Mouse (Mus musculus) MEL (cell line): ENCODE data around the gene Krt7. TPM values are rescaled to one million over a fixed set of nuclear protein-coding genes. Genes with fewer than 3 reads are reported as not detected.
A peak's percentile ranks its signal among the peaks of the same experiment; 100 is the strongest.

ENCODE experiments used
- DNase-seq: peaks from one replicate; pipeline ENCODE4 v3.0.0; 2011; ENCODE audit warnings: low read depth, low spot score
- H3K27ac ChIP-seq: 2 replicates; pipeline ENCODE4 v1.5.1; 2012; ENCODE audit warnings: low read depth, mild to moderate bottlenecking, control low read depth, low read length, moderate library complexity; ENCODE audit not compliant: control insufficient read depth
- H3K27me3 ChIP-seq, 2 experiments: fragments of 150-350 bp in 1 of 2; sonication (generic) in 1 of 2; 2 replicates each; pipeline ENCODE4 v1.6.1; 2012; ENCODE audit warnings: low read length in 2 of 2, mild to moderate bottlenecking in 2 of 2, improper control_type of control experiment in 1 of 2, moderate library complexity in 1 of 2; ENCODE audit not compliant: insufficient read depth in 2 of 2, control insufficient read depth in 1 of 2
- H3K36me3 ChIP-seq, 2 experiments: 2 replicates each; pipeline ENCODE4 v1.6.1; 2012 to 2014; ENCODE audit warnings: low read length in 2 of 2, improper control_type of control experiment in 1 of 2, inconsistent platforms in 1 of 2, mild to moderate bottlenecking in 1 of 2; ENCODE audit not compliant: insufficient read depth in 2 of 2, control insufficient read depth in 1 of 2
- H3K4me1 ChIP-seq, 2 experiments: fragments of 150-350 bp in 1 of 2; sonication (generic) in 1 of 2; 2 replicates each; pipeline ENCODE4 v1.6.1; 2012; ENCODE audit warnings: low read length in 2 of 2, improper control_type of control experiment in 1 of 2, mild to moderate bottlenecking in 1 of 2; ENCODE audit not compliant: insufficient read depth in 2 of 2, control insufficient read depth in 1 of 2
- H3K4me3 ChIP-seq, 2 experiments: fragments of 150-350 bp in 1 of 2; sonication (generic) in 1 of 2; 2 replicates each; pipeline ENCODE4 v1.5.1; 2012; ENCODE audit warnings: low read depth in 2 of 2, low read length in 2 of 2, mild to moderate bottlenecking in 2 of 2, moderate library complexity in 2 of 2, control low read depth in 1 of 2, improper control_type of control experiment in 1 of 2; ENCODE audit not compliant: control insufficient read depth in 1 of 2, insufficient read depth in 1 of 2
- H3K79me2 ChIP-seq: 2 replicates; pipeline ENCODE4 v1.6.1; 2012; ENCODE audit warnings: mild to moderate bottlenecking, low read length, moderate library complexity; ENCODE audit not compliant: control insufficient read depth, poor library complexity, insufficient read depth
- H3K9ac ChIP-seq: 2 replicates; pipeline ENCODE4 v1.6.1; 2012; ENCODE audit warnings: low read depth, mild to moderate bottlenecking, control low read depth, low read length, moderate library complexity; ENCODE audit not compliant: control insufficient read depth, poor library complexity, severe bottlenecking
- H3K9me3 ChIP-seq: fragments of 150-350 bp; sonication (generic); replicated peaks from 2 replicates; pipeline ENCODE4 v1.6.1; 2012; ENCODE audit warnings: mild to moderate bottlenecking, low read length, improper control_type of control experiment, moderate library complexity; ENCODE audit not compliant: insufficient read depth
- CTCF ChIP-seq, 3 experiments: IDR thresholded peaks in 2 of 3; conservative IDR thresholded peaks in 1 of 3; 2 replicates each; pipeline ENCODE4 v1.5.1; 2011 to 2012; ENCODE audit warnings: low read length in 3 of 3, low read depth in 2 of 3, mild to moderate bottlenecking in 2 of 3, improper control_type of control experiment in 1 of 3, inconsistent platforms in 1 of 3, mixed read lengths in 1 of 3, moderate library complexity in 1 of 3; ENCODE audit not compliant: control insufficient read depth in 1 of 3, insufficient read depth in 1 of 3, poor library complexity in 1 of 3, severe bottlenecking in 1 of 3
- ETS1 ChIP-seq: IDR thresholded peaks from 2 replicates; pipeline ENCODE4 v1.6.1; 2012; ENCODE audit warnings: low read depth, mild to moderate bottlenecking, inconsistent platforms, low read length, improper control_type of control experiment, moderate library complexity
- HCFC1 ChIP-seq: IDR thresholded peaks from 2 replicates; pipeline ENCODE4 v1.6.1; 2012; ENCODE audit warnings: low read depth, mild to moderate bottlenecking, inconsistent platforms, low read length, improper control_type of control experiment, moderate library complexity
- KAT2A ChIP-seq: conservative IDR thresholded peaks from 2 replicates; pipeline ENCODE4 v1.6.1; 2012; ENCODE audit warnings: low read depth, low read length, improper control_type of control experiment, inconsistent platforms
- POLR2AphosphoS5 ChIP-seq: IDR thresholded peaks from 2 replicates; pipeline ENCODE4 v1.6.1; 2012; ENCODE audit warnings: low read depth, borderline replicate concordance, mild to moderate bottlenecking, inconsistent platforms, low read length, moderate library complexity, mixed read lengths
- RAD21 ChIP-seq: IDR thresholded peaks from 2 replicates; pipeline ENCODE4 v1.6.1; 2011; ENCODE audit warnings: mild to moderate bottlenecking, low read depth, low read length, improper control_type of control experiment
- RCOR1 ChIP-seq: IDR thresholded peaks from 2 replicates; pipeline ENCODE4 v1.6.1; 2012; ENCODE audit warnings: low read depth, mild to moderate bottlenecking, inconsistent platforms, low read length, improper control_type of control experiment
- UBTF ChIP-seq: IDR thresholded peaks from 2 replicates; pipeline ENCODE4 v1.6.1; 2012; ENCODE audit warnings: low read depth, mild to moderate bottlenecking, inconsistent platforms, low read length, improper control_type of control experiment, moderate library complexity, borderline replicate concordance; ENCODE audit not compliant: insufficient read depth
- ZC3H11A ChIP-seq: IDR thresholded peaks from 2 replicates; pipeline ENCODE4 v1.6.1; 2012; ENCODE audit warnings: low read depth, mild to moderate bottlenecking, inconsistent platforms, low read length, improper control_type of control experiment
- ZKSCAN1 ChIP-seq: IDR thresholded peaks from 2 replicates; pipeline ENCODE4 v1.6.1; 2012; ENCODE audit warnings: low read depth, mild to moderate bottlenecking, inconsistent platforms, low read length, improper control_type of control experiment, moderate library complexity
- polyA plus RNA-seq, 2 experiments: library from polyadenylated mRNA; stranded (reverse) in 1 of 2; unstranded in 1 of 2; fragments of >175 nt in 1 of 2; fragments of >200 nt in 1 of 2; gene quantifications; 2 replicates each; pipeline versions ENCODE4 v1.2.1 to v1.2.4; 2012; ENCODE audit warnings: low replicate concordance in 2 of 2, low read depth in 1 of 2; ENCODE audit not compliant: insufficient read length in 2 of 2, insufficient read depth in 1 of 2, missing spikeins in 1 of 2
- total RNA-seq: library from RNA; depleted of rRNA; stranded (reverse); fragments of 300-350 nt; gene quantifications from 2 replicates; pipeline ENCODE4 v1.2.3, GENCODE M21; 2012

The Krt7 gene
- total and polyA plus RNA-seq, 3 experiments: 0.03 to 0.04 TPM; not detected in 1

DNA sequence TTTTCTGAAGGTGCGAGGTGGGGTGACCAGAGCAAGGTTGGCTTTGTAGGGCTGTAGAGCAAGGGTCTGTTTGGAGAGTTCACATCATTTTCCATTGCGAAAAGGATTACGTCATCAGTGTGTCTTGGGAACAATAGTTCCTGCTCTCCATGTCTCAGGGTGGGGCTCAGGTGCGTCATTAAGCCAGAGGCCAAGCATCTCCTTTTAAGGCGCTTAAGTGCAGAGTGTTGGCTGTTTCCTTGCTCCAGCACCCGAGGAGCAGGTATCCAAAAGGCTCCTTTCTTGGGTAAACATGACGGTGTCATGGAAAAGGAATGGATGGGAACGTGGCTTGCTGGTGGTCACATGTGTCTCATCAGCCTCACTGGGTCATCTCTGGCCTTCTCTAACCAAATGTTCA is 43.9 kb downstream of the Krt7 start:
- no peaks in the 10 kb centered on the region for H3K4me1 ChIP-seq
- no peak overlapping the region for H3K27ac ChIP-seq
- TF ChIP-seq KAT2A (no peak), ZKSCAN1 (no peak), ZC3H11A (no peak)
- H3K27me3 ChIP-seq: no peaks in the 10 kb centered on the region
- no peaks in the 10 kb centered on the region for H3K36me3 ChIP-seq
- no peak for DNase-seq
- H3K4me3 ChIP-seq: no peak overlapping the region
- H3K9me3 ChIP-seq: no peaks in the 10 kb centered on the region
- no peak overlapping the region for H3K9ac ChIP-seq
- no peaks in the 10 kb centered on the region for H3K79me2 ChIP-seq

DNA sequence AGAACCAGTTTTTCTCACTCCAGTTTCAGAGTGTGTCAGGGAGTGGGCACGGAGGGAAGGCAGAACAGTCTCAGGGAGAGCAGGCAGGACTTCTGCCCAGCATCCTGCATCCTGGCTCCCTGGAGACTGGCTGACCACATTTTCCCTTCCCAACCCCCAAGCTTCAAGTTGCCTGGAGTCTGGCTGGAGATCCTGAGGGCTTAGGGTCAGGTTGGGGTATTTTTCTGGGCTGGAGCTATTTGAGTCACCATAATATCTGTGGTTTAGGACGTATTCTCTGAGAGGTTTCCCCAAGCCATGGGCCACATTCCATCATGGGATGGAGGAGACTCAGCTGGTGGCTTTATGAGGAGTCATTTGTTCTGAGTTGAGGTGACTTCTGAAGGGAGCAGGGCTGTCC is 44.4 kb downstream of the Krt7 start:
- H3K27ac ChIP-seq: no peak overlapping the region
- DNase-seq: no peak
- no peaks in the 10 kb centered on the region for H3K4me1 ChIP-seq
- no peak overlapping the region for H3K4me3 ChIP-seq
- no peaks in the 10 kb centered on the region for H3K9me3 ChIP-seq
- no peaks in the 10 kb centered on the region for H3K79me2 ChIP-seq
- no peaks in the 10 kb centered on the region for H3K27me3 ChIP-seq
- H3K9ac ChIP-seq: no peak overlapping the region
- TF ChIP-seq RCOR1: no peak
- TF ChIP-seq RAD21: no peak
- H3K36me3 ChIP-seq: no peaks in the 10 kb centered on the region

DNA sequence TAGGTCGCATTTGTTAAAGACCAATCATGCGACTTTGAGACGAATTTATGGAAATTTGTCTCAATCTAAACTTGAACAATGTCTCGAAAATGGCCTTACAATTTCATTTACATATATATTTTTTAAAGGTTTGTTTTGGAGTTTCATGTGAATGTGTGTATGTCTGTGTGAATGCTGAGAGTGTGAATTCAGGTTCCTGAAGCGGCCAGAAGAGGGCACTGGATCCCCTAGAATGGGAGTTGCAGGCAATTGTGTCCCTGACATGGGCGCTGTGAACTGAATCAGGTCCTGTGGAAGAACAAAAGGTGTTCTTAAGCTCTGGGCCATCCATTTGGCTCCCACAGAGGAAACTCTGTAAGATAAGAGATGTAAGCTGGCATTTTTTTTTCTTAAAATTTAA is 45.0 kb downstream of the Krt7 start:
- Histone ChIP-seq H3K36me3 (no peaks in the 10 kb centered on the region), H3K4me1 (no peaks in the 10 kb centered on the region), H3K4me3 (no peak overlapping the region), H3K27me3 (no peaks in the 10 kb centered on the region), H3K79me2 (no peaks in the 10 kb centered on the region), H3K27ac (no peak overlapping the region), H3K9me3 (no peaks in the 10 kb centered on the region), H3K9ac (no peak overlapping the region)
- DNase-seq: no peak
- TF ChIP-seq UBTF (no peak), ETS1 (no peak), CTCF (IDR thresholded peaks at IDR 0.05 in 2 of 3, conservative IDR thresholded peaks at IDR 0.05 in 1 of 3; ENCODE audit: control insufficient read depth in 1 of 3, insufficient read depth in 1 of 3, low read depth in 2 of 3, low read length in 3 of 3, poor library complexity in 1 of 3, severe bottlenecking in 1 of 3) (peak in 2 of 3 experiments; percentile 9 to 22; a peak in 2 of 6 replicates)

DNA sequence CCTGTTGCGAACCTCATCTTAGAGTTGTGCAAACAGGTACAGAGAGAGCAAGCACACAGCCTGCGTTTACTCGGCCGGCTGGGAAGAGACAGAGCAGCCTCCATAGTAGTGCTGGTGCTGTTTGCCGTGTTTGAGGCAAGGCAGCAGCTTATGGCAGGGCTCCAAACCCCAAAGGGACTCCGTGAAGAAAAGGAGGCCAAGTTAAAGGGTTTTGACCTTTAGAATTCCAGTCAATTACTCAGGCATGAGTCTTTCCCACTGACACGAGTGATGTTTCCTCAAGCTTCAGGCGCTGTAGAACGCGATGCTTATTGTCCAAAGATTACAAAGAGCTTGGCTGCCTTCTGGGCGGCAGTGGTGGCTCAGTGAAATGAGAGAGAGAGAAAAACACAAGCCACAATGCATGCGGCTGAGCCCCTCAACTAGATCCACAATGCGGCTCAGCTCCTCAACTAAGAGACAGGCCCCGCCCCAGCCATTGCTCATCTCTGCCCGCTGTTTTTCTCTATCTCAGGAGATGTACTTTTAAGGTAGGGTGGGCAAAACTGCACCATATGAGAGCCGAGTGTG is 47.6 kb downstream of the Krt7 start:
- TF ChIP-seq HCFC1 (no peak), POLR2AphosphoS5 (no peak)
- H3K4me1 ChIP-seq: no peaks in the 10 kb centered on the region
- no peak overlapping the region for H3K4me3 ChIP-seq
- no peak for DNase-seq
- no peak overlapping the region for H3K9ac ChIP-seq
- H3K27me3 ChIP-seq: no peaks in the 10 kb centered on the region
- H3K9me3 ChIP-seq: no peaks in the 10 kb centered on the region
- no peaks in the 10 kb centered on the region for H3K79me2 ChIP-seq
- no peak overlapping the region for H3K27ac ChIP-seq
- no peaks in the 10 kb centered on the region for H3K36me3 ChIP-seq
